Mouse (Mus musculus): Measurements from ENCODE around the gene Utp20.

- TF ChIP-seq CTCF (IDR thresholded peaks at IDR 0.05; ENCODE audit: insufficient read depth, low read length) (no peak), POLR2A (IDR thresholded peaks at IDR 0.05; ENCODE audit: borderline replicate concordance, extremely low read depth, low read depth, low read length) (no peak)
Measured at GRCm38 (mm10) chr10:88776206-88776605, 50.4 kb downstream of the Utp20 start.

Measured in lung, adult 2 months (tissue).